Mouse (Mus musculus) effector memory CD4-positive, alpha-beta T cell, adult 5 months (primary cell): Measurements from ENCODE around the gene Phf19. TPM values are rescaled to one million over a fixed set of nuclear protein-coding genes. Genes with fewer than 3 reads are reported as not detected.

Source experiments
- polyA plus RNA-seq: library from polyadenylated mRNA; unstranded; fragments of 100-300 nt; shearing (Covaris generic); gene quantifications from one replicate; pipeline ENCODE4 v1.2.1, GENCODE M21; 2017

Phf19 gene
- 2.5 TPM for polyA plus RNA-seq

GRCm38 (mm10) chr2:34913218-34914068 lies at the start of gene Phf19:
Gene Phf19 (minus strand): TSS chr2:34914026.

GRCm38 (mm10) chr2:34961481-34962036 lies 47.7 kb upstream of the Phf19 start, which contains the start of gene Traf1:
Gene Traf1 (minus strand): TSS chr2:34961772.

GRCm38 (mm10) chr2:34874816-34875345 lies 38.9 kb downstream of the Phf19 start, which contains the start of gene Psmd5:
Gene Psmd5 (minus strand): TSS chr2:34874968.

GRCm38 (mm10) chr2:34874271-34874670 lies 39.6 kb downstream of the Phf19 start, which contains the start of gene Cutal:
Gene Cutal (plus strand): TSS chr2:34874396.

Other genes with a start within 250 kb of the Phf19 start
- gene Gapvd1, start 158.8 kb downstream of the Phf19 start, polyA plus RNA-seq, result 88.0 TPM
- gene Hspa5, start 142.1 kb downstream of the Phf19 start, polyA plus RNA-seq, result 1,088 TPM
- gene Rabepk, start 114.1 kb downstream of the Phf19 start, polyA plus RNA-seq, result 28.4 TPM
- 148 TPM for gene Fbxw2, start 87.7 kb downstream of the Phf19 start, polyA plus RNA-seq
- not detected for gene Gm34653, start 81.0 kb downstream of the Phf19 start, polyA plus RNA-seq
- gene Cutal, start 39.6 kb downstream of the Phf19 start, polyA plus RNA-seq, result not detected
- gene Psmd5, start 39.1 kb downstream of the Phf19 start, polyA plus RNA-seq, result 37.8 TPM
- 1,228 TPM for gene Traf1, start 47.7 kb upstream of the Phf19 start, polyA plus RNA-seq
- gene Hc, start 147.4 kb upstream of the Phf19 start, polyA plus RNA-seq, result not detected
- 2.8 TPM for gene AI182371, start 187.5 kb upstream of the Phf19 start, polyA plus RNA-seq
- gene Cntrl, start 195.5 kb upstream of the Phf19 start, polyA plus RNA-seq, result 109 TPM